Mouse (Mus musculus): ENCODE measurements around the gene Dennd4b.
A peak's percentile ranks its signal among the peaks of the same experiment; 100 is the strongest.
"Not testable (repeated sequence)": the region's sequence is repeated elsewhere in the genome, so short reads cannot be mapped to it uniquely, and the experiment has no call there.

Gene Dennd4b

DNA sequence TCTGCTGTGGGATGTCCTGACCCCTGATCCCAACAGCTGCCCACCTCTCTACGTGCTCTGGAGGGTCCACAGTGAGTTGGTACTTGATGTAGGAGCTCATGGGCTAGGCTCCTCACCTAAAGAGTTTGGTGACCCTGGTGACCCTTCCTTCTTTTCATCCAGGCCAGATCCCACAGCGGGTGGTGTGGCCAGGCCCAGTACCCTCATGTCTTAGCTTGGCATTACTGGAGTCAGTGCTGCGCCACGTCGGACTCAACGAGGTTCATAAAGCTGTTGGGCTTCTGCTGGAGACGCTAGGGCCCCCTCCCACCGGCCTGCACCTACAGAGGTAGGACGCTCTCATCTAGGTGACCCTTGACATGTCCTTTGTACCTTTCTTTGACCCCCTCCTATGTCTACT is 14.2 kb downstream of the Dennd4b start:
- DNase-seq (ENCODE audit: low spot score in 2 of 2) = no peak

DNA sequence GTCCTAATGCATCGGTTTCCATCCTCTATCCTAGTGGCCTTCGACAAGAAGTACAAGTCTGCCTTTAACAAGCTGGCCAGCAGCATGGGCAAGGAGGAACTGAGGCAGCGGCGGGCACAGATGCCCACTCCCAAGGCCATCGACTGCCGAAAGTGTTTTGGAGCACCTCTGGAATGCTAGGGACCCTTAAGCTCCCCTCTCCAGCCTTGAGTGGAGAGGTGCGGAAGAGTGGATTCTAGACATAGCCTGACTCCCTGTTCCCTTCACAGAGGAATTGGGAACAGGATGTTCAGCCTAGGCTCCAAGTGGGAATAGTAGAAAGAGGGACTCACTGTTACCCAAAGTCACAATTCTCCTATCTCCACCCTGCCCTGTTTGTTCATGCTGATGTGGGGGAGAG is 14.8 kb downstream of the Dennd4b start:
- DNase-seq (ENCODE audit: low spot score in 2 of 2) = no peak

DNA sequence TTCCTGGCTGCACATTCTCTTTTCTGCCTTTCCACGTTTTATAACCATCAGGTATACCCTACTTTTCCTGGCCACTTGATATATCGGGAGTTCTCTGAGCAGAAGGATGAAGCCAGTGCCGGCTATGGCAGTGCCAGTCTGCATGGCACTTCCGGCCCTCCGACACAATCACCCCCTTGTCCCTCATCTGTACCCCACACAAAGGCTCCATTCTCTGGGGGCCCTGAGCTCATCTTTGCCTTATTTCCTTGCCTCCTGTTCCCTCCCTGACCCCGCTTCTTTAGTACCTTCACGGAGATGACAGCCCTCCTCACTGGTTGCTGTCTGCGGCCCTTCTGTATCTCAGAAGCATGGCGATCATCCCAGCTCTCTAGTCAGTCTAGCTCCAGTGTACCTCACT is 15.7 kb downstream of the Dennd4b start:
- no peak for DNase-seq (ENCODE audit: low spot score in 2 of 2)

DNA sequence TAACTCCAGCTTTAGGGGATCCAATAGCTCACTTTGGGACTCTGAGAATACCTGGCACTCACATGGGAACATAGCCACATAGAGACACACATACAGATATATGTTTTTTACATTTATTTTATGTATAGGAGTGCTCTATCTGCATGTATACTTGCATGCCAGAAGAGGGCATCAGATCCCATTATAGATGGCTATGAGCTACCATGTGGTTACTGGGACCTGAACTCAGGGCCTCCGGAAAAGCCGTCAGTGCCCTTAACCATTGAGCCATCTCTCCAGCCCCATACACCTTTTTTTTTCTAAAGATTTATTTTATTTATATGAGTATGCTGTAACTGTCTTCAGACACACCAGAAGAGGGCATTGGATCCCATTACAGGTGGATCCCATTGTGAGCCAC is 19.2 kb downstream of the Dennd4b start:
- no peak for DNase-seq (ENCODE audit: low spot score in 2 of 2)

DNA sequence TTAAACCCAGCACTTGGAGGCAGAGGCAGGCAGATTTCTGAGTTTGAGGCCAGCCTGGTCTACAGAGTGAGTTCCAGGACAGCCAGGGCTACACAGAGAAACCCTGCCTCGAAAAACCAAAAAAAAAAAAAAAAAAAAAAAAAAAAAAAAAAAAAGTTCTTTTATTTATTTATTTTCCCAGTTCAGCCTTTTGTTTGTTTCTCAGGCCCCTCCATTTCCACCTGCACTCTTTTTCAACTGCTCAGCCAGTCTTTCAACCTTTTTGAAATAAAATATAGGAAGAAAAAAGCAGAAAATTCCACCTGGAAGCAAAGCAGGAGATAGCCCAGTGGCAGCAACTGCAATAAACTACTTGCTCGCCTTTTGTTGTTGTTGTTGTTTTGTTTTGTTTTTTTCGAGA is 24.4 kb downstream of the Dennd4b start:
- DNase-seq (ENCODE audit: low spot score in 2 of 2) = not testable (repeated sequence)

DNA sequence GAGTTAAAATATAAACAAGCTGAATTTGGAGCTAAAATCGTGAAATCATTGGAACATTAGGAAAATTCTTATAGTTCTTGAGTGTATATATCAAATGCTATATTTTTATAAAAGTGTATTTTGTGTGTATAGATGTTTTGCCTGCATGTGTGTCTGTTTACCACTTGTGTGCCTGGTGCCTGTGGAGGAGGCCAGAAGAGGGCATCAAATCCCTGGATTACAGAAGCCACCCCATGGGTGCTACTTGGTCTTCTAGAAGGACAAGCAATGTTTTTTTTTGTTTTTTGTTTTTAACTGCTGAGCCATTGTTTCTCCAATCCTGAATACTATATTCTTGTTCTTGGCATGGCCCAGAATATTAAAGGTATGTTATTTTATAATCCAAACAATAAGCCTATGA is 25.6 kb downstream of the Dennd4b start:
- DNase-seq (ENCODE audit: low spot score in 2 of 2) = no peak

DNA sequence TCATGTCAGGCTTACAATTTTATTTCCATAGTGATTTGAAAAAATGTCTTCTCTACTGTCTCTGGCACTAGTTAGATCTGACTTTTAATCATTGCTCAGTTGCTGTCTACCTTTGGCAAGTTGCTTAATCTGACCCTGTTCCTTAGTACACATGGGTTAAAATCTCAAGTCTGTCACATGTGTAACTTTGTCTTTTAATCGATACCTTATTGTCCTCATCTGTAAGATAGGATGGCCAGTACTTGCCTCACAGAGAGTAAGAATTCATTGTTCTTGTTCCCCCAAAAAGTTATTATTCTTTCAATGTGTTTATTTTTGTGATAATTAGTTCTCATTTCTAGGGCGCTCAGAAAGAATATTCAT is 27.0 kb downstream of the Dennd4b start:
- no peak for DNase-seq (ENCODE audit: low spot score in 2 of 2)

DNA sequence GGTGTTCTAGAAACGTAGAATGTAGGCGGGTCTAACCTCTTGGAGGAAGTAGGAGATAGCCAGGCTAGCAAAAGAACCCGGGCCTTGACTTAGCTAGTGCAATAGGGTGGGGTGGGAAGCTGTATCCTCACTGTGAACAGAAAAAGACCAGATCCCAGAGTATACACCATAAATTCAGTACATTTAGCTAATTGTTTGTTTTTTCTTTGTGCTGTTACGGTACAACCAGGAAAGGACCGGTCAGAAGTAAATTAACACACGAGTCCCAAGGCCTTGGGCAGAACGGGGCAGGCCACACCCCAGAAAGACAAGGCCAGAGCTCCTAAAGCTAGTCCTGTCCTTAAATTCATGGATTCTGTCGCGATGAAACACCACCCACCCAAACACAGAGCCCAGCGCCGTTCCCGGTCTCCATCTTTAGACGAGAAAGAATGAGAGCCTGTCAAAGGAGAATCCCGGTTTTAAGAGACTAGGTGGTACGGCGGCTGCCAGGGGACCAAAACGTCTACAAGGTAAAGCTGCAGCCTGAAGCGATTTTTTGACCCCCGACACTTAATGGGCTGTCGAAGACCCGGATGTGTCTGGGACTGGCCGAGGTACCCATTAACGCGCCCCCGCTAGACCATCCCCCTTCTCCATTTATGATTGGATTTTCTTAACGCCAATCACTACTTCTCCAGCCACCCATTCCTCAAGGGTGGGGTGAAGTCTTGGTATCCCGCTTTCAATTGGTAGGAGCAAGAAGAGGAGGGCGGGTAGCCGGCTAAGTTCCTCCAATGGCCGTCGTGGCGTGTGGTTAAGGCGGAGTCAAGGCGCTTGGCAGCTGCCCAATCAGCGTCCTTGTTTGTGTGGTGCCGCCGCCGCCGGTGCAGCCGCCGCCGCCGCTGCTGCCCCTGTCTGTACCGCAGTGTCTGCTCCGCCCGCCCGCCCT is 27.6 kb downstream of the Dennd4b start, which contains the start of gene Gatad2b:
Gene Gatad2b, plus strand, starts transcription at position 834 of the 931 bp plus-strand sequence.
- DNase-seq (ENCODE audit: low spot score in 2 of 2) = peak; percentile 97 to 99

DNA sequence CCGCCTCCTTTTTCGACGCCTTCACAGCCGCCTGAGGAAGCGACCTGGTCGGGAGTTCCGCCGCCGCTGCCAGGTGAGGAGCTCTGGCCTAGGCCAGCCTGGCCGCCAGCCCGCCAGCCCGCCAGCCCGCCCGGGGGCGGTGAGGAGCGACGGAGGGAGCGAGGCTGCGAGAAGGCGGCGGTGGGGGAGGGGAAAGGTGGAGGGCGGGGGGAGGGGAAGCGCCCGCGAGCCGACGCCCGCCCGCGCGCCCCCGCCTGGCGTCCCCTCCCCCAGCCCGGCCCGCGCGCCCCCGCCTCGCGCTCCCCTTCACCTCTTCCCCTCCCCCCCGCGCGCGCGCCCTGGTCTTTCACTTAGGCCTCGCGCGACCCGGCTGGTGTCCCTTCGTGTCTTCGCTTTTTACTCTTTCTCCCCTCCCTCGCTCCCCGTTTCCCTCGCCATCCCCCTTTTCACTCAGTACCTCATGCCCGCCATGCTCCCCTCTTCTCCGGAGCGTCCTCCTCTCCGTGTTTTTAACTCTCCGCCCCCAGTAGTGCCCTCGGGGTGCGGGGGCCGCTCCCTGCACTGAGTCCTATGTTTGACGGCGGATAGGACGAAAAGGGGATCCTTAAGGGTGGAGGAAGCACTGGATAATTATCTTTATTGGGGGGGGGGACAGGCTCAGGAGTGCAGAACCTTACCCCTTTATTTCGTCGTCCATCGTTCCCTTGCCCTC is 28.5 kb downstream of the Dennd4b start:
- DNase-seq (ENCODE audit: low spot score in 2 of 2) = peak; percentile 47 to 55

DNA sequence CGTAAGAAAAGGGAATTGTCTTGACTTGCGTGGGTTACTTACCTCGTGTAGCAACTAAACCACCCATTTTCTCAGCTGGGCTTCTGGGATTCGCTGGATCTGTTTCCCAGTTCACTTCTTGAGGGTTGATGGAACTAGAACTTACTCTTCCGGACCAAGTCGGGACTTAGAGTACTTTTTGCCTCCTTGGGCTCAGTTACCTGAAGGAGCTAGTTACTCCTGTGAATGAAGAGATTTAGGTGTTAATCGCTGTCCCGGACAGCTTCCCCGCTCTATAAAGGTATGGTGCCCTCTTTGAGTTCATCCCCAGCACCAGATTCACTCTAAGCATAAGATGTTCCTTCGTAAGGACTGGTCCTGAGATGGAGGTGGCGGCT is 29.1 kb downstream of the Dennd4b start:
- DNase-seq (ENCODE audit: low spot score in 2 of 2) = no peak

DNA sequence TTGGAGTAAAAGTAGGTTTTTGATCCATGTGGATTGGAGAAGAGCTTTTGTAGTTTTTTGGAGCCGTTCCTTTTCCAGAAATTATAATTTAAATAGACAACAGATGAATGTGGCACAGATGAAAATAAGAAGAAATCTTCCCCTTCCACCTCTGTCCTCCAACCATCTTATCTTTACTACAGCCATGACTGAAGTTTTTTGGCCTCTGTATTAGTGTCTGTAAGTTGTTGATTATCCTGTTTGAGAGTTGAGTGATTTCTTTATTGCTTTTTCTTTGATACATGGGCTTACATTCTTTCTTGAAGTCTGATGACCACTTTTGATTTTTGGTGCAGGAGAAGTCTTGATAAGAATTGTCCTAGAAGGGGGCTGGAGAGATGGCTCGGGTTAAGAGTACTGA is 29.7 kb downstream of the Dennd4b start:
- no peak for DNase-seq (ENCODE audit: low spot score in 2 of 2)

DNA sequence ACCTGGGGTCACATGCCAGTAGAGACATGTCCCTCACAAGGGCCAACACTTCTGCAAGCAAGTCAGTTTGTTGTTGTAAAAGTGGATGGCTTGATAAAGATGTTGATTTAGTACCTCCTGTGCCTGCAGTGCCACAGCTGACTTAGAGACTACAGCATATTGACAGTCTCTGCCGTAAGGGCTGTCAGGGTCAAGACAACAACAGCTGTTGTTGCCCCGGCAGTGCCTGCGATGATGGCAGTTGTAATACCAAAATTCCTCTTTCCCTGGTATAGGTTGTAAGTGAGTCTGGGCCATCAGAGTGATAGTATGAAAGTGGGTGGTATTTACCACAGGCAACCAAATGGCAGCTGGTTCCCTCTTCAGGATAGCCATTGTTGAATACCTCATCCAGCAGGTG is 40.8 kb downstream of the Dennd4b start:
- no peak for DNase-seq (ENCODE audit: low spot score in 2 of 2)

DNA sequence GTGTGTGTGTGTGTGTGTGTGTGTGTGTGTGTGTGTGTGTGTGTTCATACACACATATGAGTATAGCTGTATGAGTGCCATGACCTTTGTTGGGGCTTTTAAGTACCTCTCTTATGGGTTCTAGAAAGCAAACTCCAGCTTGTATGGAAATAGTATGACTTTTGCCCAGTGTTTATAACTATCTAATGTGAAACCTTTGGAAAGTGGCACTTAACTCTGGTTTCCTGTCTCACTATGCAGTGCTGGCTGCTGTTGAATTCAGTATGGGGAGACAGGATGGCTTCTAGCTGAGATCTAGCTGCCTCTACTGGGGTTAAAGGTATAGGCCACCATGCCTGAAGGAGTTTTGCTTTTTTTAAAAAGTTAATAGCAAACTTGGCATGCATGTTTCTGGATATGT is 44.6 kb downstream of the Dennd4b start:
- DNase-seq (ENCODE audit: low spot score in 2 of 2) = no peak

DNA sequence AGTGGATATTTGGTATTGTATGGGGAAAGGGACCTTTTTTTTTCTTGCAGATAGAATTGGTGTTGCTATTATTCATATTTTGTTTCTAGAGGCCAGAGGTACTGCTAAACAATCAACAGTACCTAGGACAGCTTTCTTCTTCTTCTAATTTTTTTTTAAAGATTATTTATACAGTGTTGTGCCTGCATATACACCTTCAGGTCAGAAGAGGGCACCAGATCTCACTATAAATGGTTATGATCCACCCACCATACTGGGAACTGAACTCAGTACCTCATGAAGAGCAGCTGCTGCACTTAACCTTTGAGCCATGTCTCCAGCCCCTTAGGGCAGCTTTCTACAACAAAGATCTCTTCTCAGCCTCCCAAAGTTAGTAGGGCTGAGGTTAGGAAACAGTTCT is 48.4 kb downstream of the Dennd4b start:
- DNase-seq (ENCODE audit: low spot score in 2 of 2) = no peak

DNA sequence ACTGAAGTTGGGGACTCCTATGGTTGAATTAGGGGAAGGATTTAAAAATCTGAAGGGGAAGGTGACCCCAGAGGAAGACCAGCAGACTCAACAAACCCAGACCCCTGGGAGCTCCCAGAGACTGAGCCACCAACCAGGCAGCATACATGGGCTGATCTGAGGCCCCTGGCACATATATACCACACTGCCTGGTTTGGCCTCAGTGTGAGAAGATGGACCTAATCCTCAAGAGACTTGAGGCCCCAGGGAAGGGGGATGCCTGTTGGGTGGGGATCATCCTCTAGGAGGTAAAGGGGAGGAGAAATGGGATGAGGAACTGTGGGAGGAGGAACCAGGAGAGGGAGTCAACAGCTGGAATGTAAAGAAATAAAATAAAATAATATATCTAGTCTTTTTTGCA is 49.3 kb downstream of the Dennd4b start:
- no peak for DNase-seq (ENCODE audit: low spot score in 2 of 2)

DNA sequence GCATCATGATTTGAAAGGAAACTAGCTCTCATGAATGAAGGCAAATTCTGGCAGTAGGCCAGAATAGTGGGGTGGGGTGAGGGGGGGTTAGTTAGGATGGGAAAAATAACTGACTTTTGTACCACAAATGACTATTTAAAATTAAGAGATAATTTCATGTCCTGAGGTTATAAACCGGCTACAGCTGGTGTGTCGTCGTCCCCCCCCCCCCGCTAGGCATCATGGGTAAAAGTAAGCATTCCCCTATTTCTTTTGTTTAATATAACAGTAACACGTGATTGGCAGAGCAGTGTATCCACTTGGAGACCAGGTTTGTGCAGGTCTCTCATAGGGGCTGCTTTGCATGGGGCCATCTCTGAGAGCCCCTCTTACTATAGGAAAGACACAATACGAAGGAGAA is 57.3 kb downstream of the Dennd4b start:
- no peak for DNase-seq (ENCODE audit: low spot score in 2 of 2)

DNA sequence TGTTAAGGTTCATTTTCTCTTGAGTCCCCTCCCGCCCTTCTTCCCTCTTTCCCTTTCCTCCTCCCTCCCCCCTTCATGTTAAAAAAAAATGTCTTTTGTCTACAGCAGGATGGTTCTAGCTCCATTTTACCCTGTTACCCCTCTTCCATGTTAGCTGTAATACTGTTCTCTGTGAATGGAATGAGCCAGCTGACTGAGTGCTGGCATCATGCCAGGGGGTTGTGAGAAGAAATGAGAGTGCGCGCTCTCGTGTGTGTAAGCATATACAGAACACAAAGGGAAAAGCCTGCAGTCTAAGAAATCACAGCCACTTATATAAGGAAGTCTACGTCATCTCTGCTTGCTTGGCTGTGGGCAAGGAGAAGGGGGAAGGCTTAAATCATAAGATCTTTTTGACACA is 58.1 kb downstream of the Dennd4b start:
- peak; percentile 57 to 73 for DNase-seq (ENCODE audit: low spot score in 2 of 2)
